Mouse (Mus musculus) heart, embryonic 11.5 days (tissue): ENCODE measurements around the gene Gm20388. TPM values are rescaled to one million over a fixed set of nuclear protein-coding genes. Genes with fewer than 3 reads are reported as not detected.

Experiments
- ATAC-seq: fragments of 200-750 bp; cut with Nextera tagmentation; replicated peaks from 2 replicates; pipeline ENCODE4 v1.8.0; 2017; ENCODE audit warnings: moderate library complexity; ENCODE audit not compliant: insufficient number of reproducible peaks, low FRiP score, low TSS enrichment
- H3K27ac ChIP-seq: fragments of 300-500 bp; sonication (generic); 2 replicates; pipeline ENCODE4 v1.5.1; 2014; ENCODE audit warnings: mild to moderate bottlenecking, low read depth, low read length
- H3K27me3 ChIP-seq: fragments of 300-500 bp; sonication (generic); 2 replicates; pipeline ENCODE4 v1.6.1; 2014; ENCODE audit warnings: mild to moderate bottlenecking, low read length, mixed read lengths; ENCODE audit not compliant: control insufficient read depth, insufficient read depth
- H3K36me3 ChIP-seq: fragments of 300-500 bp; sonication (generic); 2 replicates; pipeline ENCODE4 v1.6.1; 2014; ENCODE audit warnings: mild to moderate bottlenecking, low read length, moderate library complexity, mixed read lengths; ENCODE audit not compliant: control insufficient read depth, insufficient read depth
- H3K4me1 ChIP-seq: fragments of 300-500 bp; sonication (generic); 2 replicates; pipeline ENCODE4 v1.6.1; 2014; ENCODE audit warnings: low read length; ENCODE audit not compliant: control insufficient read depth, insufficient read depth
- H3K4me2 ChIP-seq: fragments of 300-500 bp; sonication (generic); 2 replicates; pipeline ENCODE4 v1.6.1; 2014; ENCODE audit warnings: mild to moderate bottlenecking, moderate library complexity
- H3K4me3 ChIP-seq: fragments of 300-500 bp; sonication (generic); 2 replicates; pipeline ENCODE4 v1.5.1; 2014; ENCODE audit warnings: low read depth, low read length
- H3K9ac ChIP-seq: fragments of 300-500 bp; sonication (generic); 2 replicates; pipeline ENCODE4 v1.6.1; 2014; ENCODE audit warnings: mild to moderate bottlenecking, low read depth, low read length, moderate library complexity
- H3K9me3 ChIP-seq: fragments of 300-500 bp; sonication (generic); replicated peaks from 2 replicates; pipeline ENCODE4 v1.6.1; 2016; ENCODE audit warnings: low read length; ENCODE audit not compliant: control insufficient read depth
- WGBS: fragments of 180-500 bp; shearing (Covaris S2); extraction: QIAGEN DNeasy Blood & Tissue Kit; methylation state at CpG from one replicate; pipeline ENCODE4 v1.1.7; 2014; ENCODE audit not compliant: insufficient replicate concordance; 5-methylcytosine and 5-hydroxymethylcytosine counted together
- polyA plus RNA-seq: library from polyadenylated mRNA; unstranded; fragments of >200 nt; fragmentation: Nextera tagmentation; extraction: Ambion mirVana; gene quantifications from 2 replicates; pipeline ENCODE4 v1.2.1, GENCODE M21; 2014

The Gm20388 gene
- polyA plus RNA-seq, 1 experiment from 2014 or later, result 6.4 TPM

DNA sequence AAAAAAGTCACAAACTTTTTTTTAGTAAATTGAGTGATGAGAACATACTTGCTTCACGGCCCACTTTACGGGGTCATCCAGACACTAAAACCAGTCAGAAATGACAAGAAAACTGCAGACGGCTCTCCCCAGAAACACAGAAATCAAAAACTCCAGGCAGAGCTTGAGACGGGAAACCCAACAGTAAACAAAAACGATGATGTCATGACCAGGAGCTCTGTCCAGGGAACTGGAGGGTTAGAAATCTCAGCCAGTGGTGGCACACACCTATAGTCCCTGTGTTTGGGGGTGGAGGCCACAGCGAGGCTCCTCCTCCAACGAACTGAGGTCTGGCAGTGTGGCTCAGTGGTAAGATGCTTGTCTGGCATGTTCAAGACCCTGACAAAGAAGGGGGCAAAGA, 1291.0 kb downstream of the Gm20388 start:
- Histone ChIP-seq H3K27me3 (no peaks in the 10 kb centered on the region), H3K36me3 (no peaks in the 10 kb centered on the region), H3K4me1 (peaks cover 12% of the 10 kb centered on the region), H3K4me2 (no peak overlapping the region), H3K9me3 (no peaks in the 10 kb centered on the region), H3K27ac (peak overlapping the region; percentile 37; the same call in 1 of the 2 replicates), H3K4me3 (no peak overlapping the region), H3K9ac (no peak overlapping the region)
- 65% methylated on average over 7 of the region's 7 CpGs for WGBS
- ATAC-seq, result no peak

DNA sequence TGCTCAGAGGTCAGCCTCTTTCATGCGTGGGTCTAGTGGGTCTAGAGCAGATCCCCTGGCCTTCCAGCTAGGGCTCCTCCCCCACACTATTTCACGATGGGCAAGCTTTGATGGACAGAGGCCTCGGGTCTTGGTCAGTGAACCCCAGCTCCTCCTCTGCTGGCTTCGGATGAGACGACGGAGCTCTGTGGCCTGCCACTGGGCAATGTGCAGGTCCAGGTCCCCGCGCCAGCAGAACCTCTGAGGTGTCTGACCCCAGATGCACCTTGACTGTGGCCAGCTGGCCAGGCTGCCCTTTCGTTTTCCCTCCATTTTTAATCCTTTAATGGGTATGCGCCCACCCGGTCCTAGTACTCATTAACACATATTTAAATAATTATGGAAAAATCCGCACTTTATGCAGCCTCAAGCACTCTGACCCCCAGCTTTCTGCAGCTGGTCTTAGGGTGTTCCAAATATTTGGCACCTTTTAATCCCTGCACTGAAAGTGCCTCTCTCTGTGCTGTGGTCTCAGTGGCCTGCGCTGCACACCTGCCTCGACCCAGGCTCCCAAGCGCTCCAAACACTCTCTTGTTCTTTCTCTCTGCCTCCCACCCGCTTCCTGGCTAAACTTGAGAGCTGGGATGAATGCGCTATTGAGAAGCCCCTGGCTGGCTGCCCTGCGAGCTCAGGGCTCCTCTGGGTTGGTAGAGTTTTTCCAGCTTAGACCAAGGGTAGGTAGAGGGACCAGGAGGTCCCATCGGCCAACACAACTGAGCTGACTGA, 1293.2 kb downstream of the Gm20388 start:
- WGBS, result 68% methylated on average over 19 of the region's 19 CpGs

DNA sequence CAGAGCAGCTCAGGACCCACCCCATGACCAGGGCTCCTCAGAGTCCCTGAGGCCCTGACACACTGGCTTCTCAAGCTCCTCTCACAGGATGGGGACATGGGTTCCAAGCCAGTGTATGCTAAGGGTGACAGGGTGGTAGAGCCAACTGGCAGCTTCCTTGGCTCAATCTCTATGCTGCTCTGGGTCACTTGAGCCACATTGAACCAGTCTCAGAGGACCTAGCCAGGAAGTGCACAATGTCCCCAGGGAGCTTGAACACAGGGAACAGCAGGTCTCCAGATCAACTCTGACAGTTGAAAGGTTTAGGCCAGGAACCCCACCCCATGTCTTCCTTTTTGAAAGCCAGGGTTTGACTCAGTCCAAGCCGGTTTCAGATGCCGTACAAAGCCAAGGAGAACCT, 1296.5 kb downstream of the Gm20388 start:
- 71% methylated on average over 2 of the region's 2 CpGs for WGBS
- Histone ChIP-seq H3K4me1 (no peaks in the 10 kb centered on the region), H3K36me3 (no peaks in the 10 kb centered on the region), H3K27ac (no peak overlapping the region), H3K4me3 (no peak overlapping the region), H3K4me2 (no peak overlapping the region), H3K9ac (no peak overlapping the region), H3K27me3 (no peaks in the 10 kb centered on the region), H3K9me3 (no peaks in the 10 kb centered on the region)
- no peak for ATAC-seq

More for the DNA sequence above, 1293.2 kb downstream of the Gm20388 start:
- no peak for ATAC-seq
- Histone ChIP-seq H3K4me2 (no peak overlapping the region), H3K27me3 (no peaks in the 10 kb centered on the region), H3K27ac (no peak overlapping the region), H3K9ac (no peak overlapping the region), H3K36me3 (no peaks in the 10 kb centered on the region), H3K4me3 (no peak overlapping the region), H3K4me1 (peaks cover 12% of the 10 kb centered on the region), H3K9me3 (no peaks in the 10 kb centered on the region)

DNA sequence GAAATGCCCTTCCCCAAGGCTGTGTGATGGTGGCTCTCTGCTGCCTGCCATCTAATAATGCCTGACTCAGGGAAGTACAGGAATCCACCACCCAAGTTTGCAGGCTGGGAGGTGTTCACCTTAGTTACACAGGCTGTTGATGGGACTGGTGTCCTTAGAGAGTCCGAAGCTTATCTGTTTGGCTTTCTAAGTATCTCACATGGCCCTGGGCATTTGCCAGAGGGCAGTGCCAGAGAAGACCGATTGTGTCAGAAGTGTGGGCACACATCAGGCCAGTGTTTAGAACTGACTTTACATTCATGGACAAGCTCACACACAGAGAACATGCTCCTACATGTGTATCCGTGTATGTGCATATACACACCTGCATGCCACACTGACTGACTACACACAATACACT, 1300.0 kb downstream of the Gm20388 start:
- 76% methylated on average over 3 of the region's 3 CpGs for WGBS
- ATAC-seq, result no peak

DNA sequence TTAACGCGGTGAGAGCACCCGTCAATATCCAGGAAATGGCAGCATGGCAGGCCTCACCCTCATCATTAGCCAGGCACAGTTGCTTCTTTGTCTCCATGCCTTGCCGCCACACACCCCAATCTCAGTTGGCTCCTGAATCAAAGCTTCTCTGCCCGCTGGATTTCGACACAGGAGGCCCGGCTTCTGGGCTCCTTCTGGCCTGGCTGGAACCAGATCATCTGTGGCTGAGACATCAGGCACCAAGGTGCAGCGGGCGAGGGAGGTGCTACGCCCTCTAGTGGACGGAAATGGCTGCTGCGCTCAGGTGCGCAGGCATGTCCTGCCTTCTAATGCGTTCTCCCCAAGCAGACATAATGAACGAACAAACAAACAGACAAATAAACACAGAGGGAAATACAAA, 1302.6 kb downstream of the Gm20388 start:
- Histone ChIP-seq H3K9me3 (no peaks in the 10 kb centered on the region; the same call in 1 of the 2 replicates), H3K27ac (no peak overlapping the region), H3K4me2 (no peak overlapping the region), H3K4me3 (no peak overlapping the region), H3K4me1 (no peaks in the 10 kb centered on the region), H3K36me3 (no peaks in the 10 kb centered on the region), H3K27me3 (no peaks in the 10 kb centered on the region), H3K9ac (no peak overlapping the region)
- ATAC-seq, result no peak
- 44% methylated on average over 15 of the region's 15 CpGs for WGBS

More for the DNA sequence above, 1300.0 kb downstream of the Gm20388 start:
- H3K4me2 ChIP-seq, result no peak overlapping the region
- H3K36me3 ChIP-seq, result no peaks in the 10 kb centered on the region
- H3K4me3 ChIP-seq, result no peak overlapping the region
- H3K27me3 ChIP-seq, result no peaks in the 10 kb centered on the region
- no peaks in the 10 kb centered on the region; the same call in 1 of the 2 replicates for H3K9me3 ChIP-seq
- H3K4me1 ChIP-seq, result no peaks in the 10 kb centered on the region
- no peak overlapping the region for H3K27ac ChIP-seq
- no peak overlapping the region for H3K9ac ChIP-seq

DNA sequence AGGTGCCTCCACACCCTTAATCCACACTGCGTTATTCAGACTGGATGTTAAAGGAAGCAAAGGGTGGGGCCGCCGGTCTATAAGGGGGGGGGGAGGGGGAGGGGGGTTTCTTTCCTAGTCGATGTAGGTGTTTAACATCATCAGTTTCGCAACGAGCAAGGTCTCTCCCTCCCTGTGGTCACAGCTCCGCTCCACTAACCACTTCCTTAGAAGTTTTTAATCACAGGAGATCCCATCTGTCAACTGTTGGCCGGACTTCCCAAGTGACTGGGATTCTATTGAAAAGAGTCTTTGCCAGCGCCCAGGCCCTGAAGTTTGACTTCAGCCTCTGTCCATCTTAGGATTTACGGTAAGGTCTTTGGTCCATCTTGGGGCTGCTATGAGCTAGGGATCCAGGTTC, 1303.0 kb downstream of the Gm20388 start:
- Histone ChIP-seq H3K4me2 (no peak overlapping the region), H3K9ac (no peak overlapping the region), H3K27ac (no peak overlapping the region), H3K27me3 (no peaks in the 10 kb centered on the region), H3K4me3 (no peak overlapping the region), H3K36me3 (no peaks in the 10 kb centered on the region), H3K9me3 (no peaks in the 10 kb centered on the region; the same call in 1 of the 2 replicates), H3K4me1 (no peaks in the 10 kb centered on the region)
- no peak for ATAC-seq
- 43% methylated on average over 10 of the region's 10 CpGs for WGBS

DNA sequence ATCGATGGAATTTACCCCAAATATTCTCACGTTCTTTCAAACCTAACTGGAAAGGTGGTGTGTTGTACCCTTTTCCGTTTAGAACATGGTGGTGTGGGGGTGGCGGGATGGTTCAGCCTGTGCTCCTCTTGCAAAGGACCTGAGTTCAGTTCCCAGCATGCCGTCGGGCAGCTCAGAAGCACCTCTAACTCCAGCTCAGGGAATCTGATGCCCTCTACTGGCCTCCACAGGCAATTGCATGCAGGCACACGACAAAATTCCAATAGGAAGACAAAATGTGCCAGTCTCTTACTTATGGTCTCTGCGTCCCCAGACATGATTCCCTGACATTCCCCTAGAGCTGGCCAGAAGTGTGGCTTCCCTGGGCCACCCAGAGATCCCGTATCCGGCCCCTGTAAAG, 1304.3 kb downstream of the Gm20388 start:
- no peak for ATAC-seq

DNA sequence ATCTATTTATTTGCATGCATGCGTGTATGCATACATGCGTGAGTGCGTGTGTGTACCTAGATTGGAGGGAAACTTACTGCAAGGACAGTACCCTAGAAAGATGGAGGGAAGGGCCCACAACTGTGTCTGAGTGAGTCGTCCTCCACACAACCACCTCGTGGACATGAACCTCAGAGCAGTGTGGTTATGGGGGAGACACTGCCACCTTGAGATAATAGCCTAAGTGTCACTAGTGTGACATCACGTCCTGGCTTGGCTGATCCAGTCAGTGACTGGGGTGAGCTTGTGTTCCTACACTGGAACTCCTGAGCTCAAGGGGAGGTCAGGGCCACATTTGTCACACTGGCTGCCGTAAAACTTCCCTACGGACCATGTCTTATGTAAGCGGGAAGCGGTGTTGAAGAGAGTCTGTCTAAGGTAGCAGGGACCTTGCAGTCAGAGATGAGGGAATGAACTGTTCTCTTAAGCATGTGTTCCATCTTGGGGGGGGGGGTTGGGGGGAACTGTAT, 1305.9 kb downstream of the Gm20388 start:
- Histone ChIP-seq H3K4me2 (no peak overlapping the region), H3K9ac (no peak overlapping the region), H3K27me3 (no peaks in the 10 kb centered on the region), H3K9me3 (no peaks in the 10 kb centered on the region; the same call in 1 of the 2 replicates), H3K27ac (no peak overlapping the region), H3K4me1 (peaks cover 6% of the 10 kb centered on the region; the same call in 1 of the 2 replicates), H3K36me3 (no peaks in the 10 kb centered on the region), H3K4me3 (no peak overlapping the region)
- WGBS, result 86% methylated on average over 10 of the region's 10 CpGs
- no peak for ATAC-seq

More for the DNA sequence above, 1304.3 kb downstream of the Gm20388 start:
- no peak overlapping the region for H3K4me2 ChIP-seq
- no peaks in the 10 kb centered on the region for H3K27me3 ChIP-seq
- H3K9ac ChIP-seq, result no peak overlapping the region
- H3K27ac ChIP-seq, result no peak overlapping the region
- H3K4me3 ChIP-seq, result no peak overlapping the region
- WGBS, result 74% methylated on average over 10 of the region's 10 CpGs
- H3K36me3 ChIP-seq, result no peaks in the 10 kb centered on the region
- peaks cover under 1% of the 10 kb centered on the region; the same call in 1 of the 2 replicates for H3K4me1 ChIP-seq
- H3K9me3 ChIP-seq, result no peaks in the 10 kb centered on the region; the same call in 1 of the 2 replicates
